Mouse (Mus musculus) cerebral cortex, adult 2 months (tissue): ENCODE results near the gene Park7.

ENCODE experiments used
- WGBS: fragments of 180-500 bp; shearing (Covaris S2); methylation state at CpG from one replicate; pipeline ENCODE4 v1.1.7; 2018; 5-methylcytosine and 5-hydroxymethylcytosine counted together

Park7 gene

GRCm38 (mm10) chr4:150874416-150874815 lies 39.8 kb downstream of the Park7 start:
- 78% methylated on average over 4 of the region's 4 CpGs for WGBS

GRCm38 (mm10) chr4:150872681-150873080 lies 41.6 kb downstream of the Park7 start:
- 77% methylated on average over 8 of the region's 8 CpGs for WGBS

- 42% methylated on average over 9 of the region's 9 CpGs for WGBS
Measured at GRCm38 (mm10) chr4:150872139-150872651, 42.0 kb downstream of the Park7 start.

- 37% methylated on average over 10 of the region's 10 CpGs for WGBS
Measured at GRCm38 (mm10) chr4:150871392-150872138, 42.7 kb downstream of the Park7 start.

- 91% methylated on average over 13 of the region's 13 CpGs for WGBS
Measured at GRCm38 (mm10) chr4:150870963-150871391, 43.3 kb downstream of the Park7 start.

GRCm38 (mm10) chr4:150869276-150870197 lies 44.7 kb downstream of the Park7 start:
- WGBS = 53% methylated on average over 17 of the region's 17 CpGs

GRCm38 (mm10) chr4:150868859-150869258 lies 45.4 kb downstream of the Park7 start:
- WGBS = 90% methylated on average over 2 of the region's 2 CpGs

- 86% methylated on average over 6 of the region's 6 CpGs for WGBS
Measured at GRCm38 (mm10) chr4:150868161-150868560, 46.1 kb downstream of the Park7 start.

- WGBS = 69% methylated on average over 12 of the region's 12 CpGs
Measured at GRCm38 (mm10) chr4:150866494-150866893, 47.7 kb downstream of the Park7 start.

- 85% methylated on average over 11 of the region's 11 CpGs for WGBS
Measured at GRCm38 (mm10) chr4:150866069-150866468, 48.2 kb downstream of the Park7 start.

GRCm38 (mm10) chr4:150862626-150863375 lies 51.4 kb downstream of the Park7 start:
- 45% methylated on average over 8 of the region's 8 CpGs for WGBS

GRCm38 (mm10) chr4:150861161-150861560 lies 53.1 kb downstream of the Park7 start:
- 77% methylated on average over 2 of the region's 2 CpGs for WGBS

- 72% methylated on average over 4 of the region's 4 CpGs for WGBS
Measured at GRCm38 (mm10) chr4:150860526-150860925, 53.7 kb downstream of the Park7 start.

- 1% methylated on average over 43 of the region's 43 CpGs for WGBS
Measured at GRCm38 (mm10) chr4:150855346-150855745, 58.9 kb downstream of the Park7 start.

- under 1% methylated on average over 59 of the region's 59 CpGs for WGBS
Measured at GRCm38 (mm10) chr4:150854839-150855246, 59.4 kb downstream of the Park7 start.

- WGBS = 73% methylated on average over 13 of the region's 13 CpGs
Measured at GRCm38 (mm10) chr4:150853680-150854461, 60.4 kb downstream of the Park7 start, which contains the start of gene Errfi1. Gene Errfi1 (plus strand): TSS chr4:150853919.

GRCm38 (mm10) chr4:150852479-150852878 lies 61.8 kb downstream of the Park7 start:
- 60% methylated on average over 4 of the region's 4 CpGs for WGBS

GRCm38 (mm10) chr4:150852045-150852444 lies 62.2 kb downstream of the Park7 start:
- WGBS = 70% methylated on average over 8 of the region's 8 CpGs

GRCm38 (mm10) chr4:150850893-150851292 lies 63.3 kb downstream of the Park7 start:
- WGBS = 90% methylated on average over 4 of the region's 4 CpGs

- 45% methylated on average over 10 of the region's 10 CpGs for WGBS
Measured at GRCm38 (mm10) chr4:150849964-150850363, 64.3 kb downstream of the Park7 start.
